Mouse (Mus musculus) heart, adult 2 months (tissue): Measurements from ENCODE around the gene Mknk2.
A peak's percentile ranks its signal among the peaks of the same experiment; 100 is the strongest.

Source experiments
- CTCF ChIP-seq: fragments of 200-600 bp; IDR thresholded peaks from 2 replicates; pipeline ENCODE4 v1.8.1; 2022; ENCODE audit warnings: antibody characterized with exemption, mild to moderate bottlenecking, moderate library complexity
- POLR2A ChIP-seq: fragments of 200-500 bp; IDR thresholded peaks from 2 replicates; pipeline ENCODE4 v1.6.1; 2011; ENCODE audit warnings: mild to moderate bottlenecking, low read depth, low read length, control low read depth; ENCODE audit not compliant: insufficient read depth

- TF ChIP-seq CTCF (peak; percentile 96), POLR2A (no peak)
Measured at GRCm38 (mm10) chr10:80684214-80684613, 6.3 kb upstream of the Mknk2 start.
